ENCODE assay signal across 8 mouse cellular contexts in genomic region chr7:24850899-24851303, GRCm38 (mm10). TPM values are rescaled to one million over a fixed set of nuclear protein-coding genes. Genes with fewer than 3 reads are reported as not detected.
DNase-seq lines count a peak whose midpoint lies in the region; ATAC-seq and TF ChIP-seq lines count a peak whose summit lies in the region.

No protein-coding gene starts in this region.

- 37% methylated on average over 6 of the region's 6 CpGs for WGBS in hindbrain, embryonic 10.5 days
- WGBS in hindbrain, embryonic 14.5 days = 35% methylated on average over 6 of the region's 6 CpGs
- 6% methylated on average over 6 of the region's 6 CpGs for WGBS in liver, embryonic 12.5 days (ENCODE audit: insufficient replicate concordance)
- WGBS in forebrain, embryonic 13.5 days = 41% methylated on average over 6 of the region's 6 CpGs

- TF ChIP-seq EP300 in ES-Bruce4 (IDR thresholded peaks at IDR 0.05; ENCODE audit: insufficient read depth, low read depth, low read length) = peak; percentile 92

- DNase-seq in hindbrain, embryonic 10.5 days (ENCODE audit: low spot score) = peak; percentile 50
- no peak for DNase-seq in hindbrain, embryonic 14.5 days (ENCODE audit: low spot score)
- peak; percentile 79 for DNase-seq in c-Kit-positive CD71-positive TER-119-positive erythroid progenitor cells, embryonic 14.5 days (ENCODE audit: low spot score)
- no peak for DNase-seq in cerebellum, adult 9-11 months
- no peak for DNase-seq in thymus, postnatal 36 days

- 0 out of 2 replicates have a peak overlapping the region, but pooled peaks have one; percentile 35 for H3K27ac ChIP-seq in hindbrain, embryonic 10.5 days
- H3K27ac ChIP-seq in hindbrain, embryonic 14.5 days = no peak overlapping the region
- H3K27ac ChIP-seq in ES-Bruce4 (ENCODE audit: insufficient read depth, low read length) = peak overlapping the region; percentile 96
- peak overlapping the region; percentile 99 for H3K27ac ChIP-seq in liver, embryonic 12.5 days
- no peak overlapping the region for H3K27ac ChIP-seq in forebrain, embryonic 13.5 days

- no peaks in the 10 kb centered on the region for H3K27me3 ChIP-seq in hindbrain, embryonic 10.5 days (ENCODE audit: insufficient read depth, poor library complexity, severe bottlenecking)
- H3K27me3 ChIP-seq in hindbrain, embryonic 14.5 days (ENCODE audit: control insufficient read depth, insufficient read depth, low read length) = no peaks in the 10 kb centered on the region
- H3K27me3 ChIP-seq in ES-Bruce4 (ENCODE audit: control insufficient read depth, insufficient read depth, low read length, poor library complexity, severe bottlenecking) = no peaks in the 10 kb centered on the region
- H3K27me3 ChIP-seq in liver, embryonic 12.5 days (replicated peaks) = no peaks in the 10 kb centered on the region
- no peaks in the 10 kb centered on the region for H3K27me3 ChIP-seq in forebrain, embryonic 13.5 days

- no peak overlapping the region for H3K4me3 ChIP-seq in hindbrain, embryonic 10.5 days
- no peak overlapping the region for H3K4me3 ChIP-seq in hindbrain, embryonic 14.5 days (replicated peaks; ENCODE audit: low read length)
- peak overlapping the region; percentile 90 for H3K4me3 ChIP-seq in ES-Bruce4 (ENCODE audit: low read depth, low read length)
- H3K4me3 ChIP-seq in liver, embryonic 12.5 days = peak overlapping the region; percentile 55
- H3K4me3 ChIP-seq in forebrain, embryonic 13.5 days = no peak overlapping the region

- peak; percentile 34 for TF ChIP-seq POLR2A in ES-Bruce4 (IDR thresholded peaks at IDR 0.05; ENCODE audit: insufficient read depth, low read length)

- no peak overlapping the region for H3K9ac ChIP-seq in hindbrain, embryonic 14.5 days
- H3K9ac ChIP-seq in ES-Bruce4 (ENCODE audit: low read depth, poor library complexity, severe bottlenecking) = peak overlapping the region; percentile 77
- H3K9ac ChIP-seq in liver, embryonic 12.5 days = peak overlapping the region; percentile 76
- H3K9ac ChIP-seq in forebrain, embryonic 13.5 days = no peak overlapping the region

- no peak overlapping the region for H3K4me2 ChIP-seq in hindbrain, embryonic 14.5 days (replicated peaks)
- peak overlapping the region; percentile 75 for H3K4me2 ChIP-seq in liver, embryonic 12.5 days
- no peak overlapping the region for H3K4me2 ChIP-seq in forebrain, embryonic 13.5 days

- H3K36me3 ChIP-seq in hindbrain, embryonic 10.5 days = no peaks in the 10 kb centered on the region
- H3K36me3 ChIP-seq in hindbrain, embryonic 14.5 days (replicated peaks; ENCODE audit: control insufficient read depth, insufficient read depth) = no peaks in the 10 kb centered on the region
- no peaks in the 10 kb centered on the region for H3K36me3 ChIP-seq in ES-Bruce4 (ENCODE audit: control insufficient read depth, insufficient read depth, low read length, poor library complexity, severe bottlenecking)
- no peaks in the 10 kb centered on the region for H3K36me3 ChIP-seq in liver, embryonic 12.5 days
- H3K36me3 ChIP-seq in forebrain, embryonic 13.5 days (ENCODE audit: poor library complexity, severe bottlenecking) = no peaks in the 10 kb centered on the region

- ATAC-seq in hindbrain, embryonic 14.5 days (ENCODE audit: low FRiP score) = no peak
- ATAC-seq in liver, embryonic 12.5 days = peak; percentile 48
- no peak for ATAC-seq in forebrain, embryonic 13.5 days

- no peaks in the 10 kb centered on the region for H3K9me3 ChIP-seq in hindbrain, embryonic 10.5 days
- no peaks in the 10 kb centered on the region for H3K9me3 ChIP-seq in hindbrain, embryonic 14.5 days (ENCODE audit: control insufficient read depth, low read length)
- H3K9me3 ChIP-seq in ES-Bruce4 (replicated peaks; ENCODE audit: control insufficient read depth, insufficient read depth, low read length, poor library complexity, severe bottlenecking) = no peaks in the 10 kb centered on the region
- H3K9me3 ChIP-seq in liver, embryonic 12.5 days (replicated peaks) = no peaks in the 10 kb centered on the region
- no peaks in the 10 kb centered on the region for H3K9me3 ChIP-seq in forebrain, embryonic 13.5 days (replicated peaks)

- TF ChIP-seq CTCF in ES-Bruce4 (IDR thresholded peaks at IDR 0.05; ENCODE audit: low read depth, low read length) = no peak

- H3K4me1 ChIP-seq in hindbrain, embryonic 10.5 days (replicated peaks) = peaks cover 30% of the 10 kb centered on the region
- no peaks in the 10 kb centered on the region; the same call in 1 of the 2 replicates for H3K4me1 ChIP-seq in hindbrain, embryonic 14.5 days (replicated peaks; ENCODE audit: control insufficient read depth, insufficient read depth, low read length)
- peaks cover 2% of the 10 kb centered on the region for H3K4me1 ChIP-seq in ES-Bruce4 (ENCODE audit: control insufficient read depth, insufficient read depth, low read length)
- H3K4me1 ChIP-seq in liver, embryonic 12.5 days = peaks cover 83% of the 10 kb centered on the region
- H3K4me1 ChIP-seq in forebrain, embryonic 13.5 days = 0 out of 2 replicates have a peak, but pooled peaks cover 5% of the 10 kb centered on the region

RNA-seq across cellular contexts. Expression of gene Gm9844, which starts 11.1 kb away (rescaled TPM):
- polyA plus RNA-seq in hindbrain, embryonic 10.5 days (2016; fragmentation: Nextera tagmentation; extraction: Ambion mirVana) = 15.5 and 24.3 TPM in 2 replicates
- polyA plus RNA-seq in hindbrain, embryonic 14.5 days (2014; fragmentation: Nextera tagmentation; extraction: Ambion mirVana) = 36.2 and 37.5 TPM in 2 replicates
- polyA plus RNA-seq in ES-Bruce4 (2011; ENCODE audit: insufficient read depth, insufficient read length, low read depth, missing spikeins) = 21.9 and 24.9 TPM in 2 replicates
- polyA plus RNA-seq in liver, embryonic 12.5 days (2016; fragmentation: Nextera tagmentation; extraction: Ambion mirVana) = 3.0 and 3.4 TPM in 2 replicates
- 29.8 and 31.0 TPM in 2 replicates for polyA plus RNA-seq in forebrain, embryonic 13.5 days (2015; fragmentation: Nextera tagmentation; extraction: Ambion mirVana)

RNA-seq across cellular contexts. Expression of gene Lypd4, which starts 18.8 kb away (rescaled TPM):
- not detected in 2 replicates for polyA plus RNA-seq in hindbrain, embryonic 10.5 days (2016; fragmentation: Nextera tagmentation; extraction: Ambion mirVana)
- 0.27 TPM in 1 of 2 replicates, not detected in the other for polyA plus RNA-seq in hindbrain, embryonic 14.5 days (2014; fragmentation: Nextera tagmentation; extraction: Ambion mirVana)
- not detected in 2 replicates for polyA plus RNA-seq in ES-Bruce4 (2011; ENCODE audit: insufficient read depth, insufficient read length, low read depth, missing spikeins)
- not detected in 2 replicates for polyA plus RNA-seq in liver, embryonic 12.5 days (2016; fragmentation: Nextera tagmentation; extraction: Ambion mirVana)
- polyA plus RNA-seq in forebrain, embryonic 13.5 days (2015; fragmentation: Nextera tagmentation; extraction: Ambion mirVana) = not detected in 2 replicates

RNA-seq across cellular contexts. Expression of gene Dmrtc2, which starts 19.0 kb away (rescaled TPM):
- not detected in 2 replicates for polyA plus RNA-seq in hindbrain, embryonic 10.5 days (2016; fragmentation: Nextera tagmentation; extraction: Ambion mirVana)
- 0.16 and 0.17 TPM in 2 replicates for polyA plus RNA-seq in hindbrain, embryonic 14.5 days (2014; fragmentation: Nextera tagmentation; extraction: Ambion mirVana)
- 0.75 and 1.1 TPM in 2 replicates for polyA plus RNA-seq in ES-Bruce4 (2011; ENCODE audit: insufficient read depth, insufficient read length, low read depth, missing spikeins)
- polyA plus RNA-seq in liver, embryonic 12.5 days (2016; fragmentation: Nextera tagmentation; extraction: Ambion mirVana) = not detected in 2 replicates
- polyA plus RNA-seq in forebrain, embryonic 13.5 days (2015; fragmentation: Nextera tagmentation; extraction: Ambion mirVana) = 0.10 and 0.13 TPM in 2 replicates

RNA-seq across cellular contexts. Expression of gene Rps19, which starts 33.3 kb away (rescaled TPM):
- polyA plus RNA-seq in hindbrain, embryonic 10.5 days (2016; fragmentation: Nextera tagmentation; extraction: Ambion mirVana) = 1,985 and 2,165 TPM in 2 replicates
- polyA plus RNA-seq in hindbrain, embryonic 14.5 days (2014; fragmentation: Nextera tagmentation; extraction: Ambion mirVana) = 1,197 and 1,586 TPM in 2 replicates
- polyA plus RNA-seq in ES-Bruce4 (2011; ENCODE audit: insufficient read depth, insufficient read length, low read depth, missing spikeins) = 2,100 and 2,446 TPM in 2 replicates
- 1,803 and 1,813 TPM in 2 replicates for polyA plus RNA-seq in liver, embryonic 12.5 days (2016; fragmentation: Nextera tagmentation; extraction: Ambion mirVana)
- polyA plus RNA-seq in forebrain, embryonic 13.5 days (2015; fragmentation: Nextera tagmentation; extraction: Ambion mirVana) = 1,732 and 1,934 TPM in 2 replicates

RNA-seq across cellular contexts. Expression of gene Cd79a, which starts 46.3 kb away (rescaled TPM):
- polyA plus RNA-seq in hindbrain, embryonic 10.5 days (2016; fragmentation: Nextera tagmentation; extraction: Ambion mirVana) = 0.13 and 0.29 TPM in 2 replicates
- 0.13 and 0.33 TPM in 2 replicates for polyA plus RNA-seq in hindbrain, embryonic 14.5 days (2014; fragmentation: Nextera tagmentation; extraction: Ambion mirVana)
- polyA plus RNA-seq in ES-Bruce4 (2011; ENCODE audit: insufficient read depth, insufficient read length, low read depth, missing spikeins) = 2.8 and 2.9 TPM in 2 replicates
- polyA plus RNA-seq in liver, embryonic 12.5 days (2016; fragmentation: Nextera tagmentation; extraction: Ambion mirVana) = 0.12 TPM in 1 of 2 replicates, not detected in the other
- 0.18 TPM in 1 of 2 replicates, not detected in the other for polyA plus RNA-seq in forebrain, embryonic 13.5 days (2015; fragmentation: Nextera tagmentation; extraction: Ambion mirVana)

Comparison
In these comparisons a context has a peak if more than half of its experiments do, and no peak if none do; other contexts are left out.
1. DNase-seq: peak in hindbrain, embryonic 10.5 days (single experiment) and c-Kit-positive CD71-positive TER-119-positive erythroid progenitor cells, embryonic 14.5 days (single experiment); none in hindbrain, embryonic 14.5 days (single experiment), cerebellum, adult 9-11 months (single experiment) and thymus, postnatal 36 days (0 of 2).
2. H3K27ac ChIP-seq: peak in hindbrain, embryonic 10.5 days (single experiment), ES-Bruce4 (single experiment) and liver, embryonic 12.5 days (single experiment); none in hindbrain, embryonic 14.5 days (single experiment) and forebrain, embryonic 13.5 days (single experiment).
3. H3K4me3 ChIP-seq: peak in ES-Bruce4 (single experiment) and liver, embryonic 12.5 days (single experiment); none in hindbrain, embryonic 10.5 days (single experiment), hindbrain, embryonic 14.5 days (single experiment) and forebrain, embryonic 13.5 days (single experiment).
4. H3K9ac ChIP-seq: peak in ES-Bruce4 (single experiment) and liver, embryonic 12.5 days (single experiment); none in hindbrain, embryonic 14.5 days (single experiment) and forebrain, embryonic 13.5 days (single experiment).